Mouse (Mus musculus) lung, embryonic 14.5 days (tissue): ENCODE measurements around the gene Srsf5. TPM values are rescaled to one million over a fixed set of nuclear protein-coding genes. Genes with fewer than 3 reads are reported as not detected.

Experiments used
- ATAC-seq: fragments of 200-750 bp; cut with Nextera tagmentation; 2 replicates; pipeline ENCODE4 v1.8.0; 2017; ENCODE audit warnings: mild to moderate bottlenecking, moderate TSS enrichment, moderate library complexity; ENCODE audit not compliant: insufficient read depth
- DNase-seq: peaks from one replicate; pipeline ENCODE4 v3.0.0-alpha.2; 2015
- H3K27ac ChIP-seq: fragments of 300-500 bp; sonication (generic); 2 replicates; pipeline ENCODE4 v1.5.1; 2014; ENCODE audit warnings: low read depth, mild to moderate bottlenecking, moderate library complexity
- H3K27me3 ChIP-seq: fragments of 300-500 bp; sonication (generic); 2 replicates; pipeline ENCODE4 v1.6.1; 2014; ENCODE audit warnings: low read length, control low read depth; ENCODE audit not compliant: insufficient read depth
- H3K36me3 ChIP-seq: fragments of 300-500 bp; sonication (generic); 2 replicates; pipeline ENCODE4 v1.6.1; 2014; ENCODE audit warnings: control low read depth; ENCODE audit not compliant: insufficient read depth
- H3K4me1 ChIP-seq: fragments of 300-500 bp; sonication (generic); 2 replicates; pipeline ENCODE4 v1.6.1; 2014; ENCODE audit warnings: antibody characterized with exemption, control low read depth; ENCODE audit not compliant: insufficient read depth
- H3K4me2 ChIP-seq: fragments of 300-500 bp; sonication (generic); 2 replicates; pipeline ENCODE4 v1.6.1; 2014; ENCODE audit warnings: mild to moderate bottlenecking
- H3K4me3 ChIP-seq: fragments of 300-500 bp; sonication (generic); 2 replicates; pipeline ENCODE4 v1.5.1; 2014; ENCODE audit warnings: low read depth, low read length
- H3K9ac ChIP-seq: fragments of 300-500 bp; sonication (generic); 2 replicates; pipeline ENCODE4 v1.6.1; 2014
- H3K9me3 ChIP-seq: fragments of 300-500 bp; sonication (generic); 2 replicates; pipeline ENCODE4 v1.6.1; 2016; ENCODE audit warnings: low read depth, low read length, control low read depth
- CTCF ChIP-seq: IDR thresholded peaks from 2 replicates; pipeline ENCODE4 v1.5.1; 2016; ENCODE audit warnings: antibody characterized with exemption, low read depth
- WGBS: fragments of 180-500 bp; shearing (Covaris S2); extraction: QIAGEN DNeasy Blood & Tissue Kit; methylation state at CpG from one replicate; pipeline ENCODE4 v1.1.7; 2014; 5-methylcytosine and 5-hydroxymethylcytosine counted together
- polyA plus RNA-seq: library from polyadenylated mRNA; unstranded; fragments of >200 nt; fragmentation: Nextera tagmentation; extraction: Ambion mirVana; gene quantifications from 2 replicates; pipeline ENCODE4 v1.2.1, GENCODE M21; 2014

Srsf5 gene
- polyA plus RNA-seq, 1 experiment from 2014 or later: 357 TPM

DNA sequence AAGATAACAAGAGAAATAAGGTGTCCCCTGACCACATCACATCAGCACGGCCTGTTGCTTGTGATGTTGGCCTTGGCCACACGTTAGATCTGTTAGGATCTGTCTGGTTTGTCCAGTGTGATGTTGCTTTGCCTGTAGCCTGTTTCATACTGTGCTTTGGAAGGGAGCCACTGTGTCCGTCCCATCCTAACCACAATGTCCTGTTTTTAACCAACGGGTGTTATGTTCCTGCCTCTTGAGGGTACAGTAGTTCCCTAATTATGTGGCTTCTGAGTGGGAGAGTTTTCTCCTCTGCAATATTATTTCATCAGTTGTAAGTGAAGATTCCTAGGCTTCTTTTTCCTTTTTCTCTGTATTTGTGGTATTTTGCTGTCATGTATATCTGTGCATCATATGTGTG is 50.0 kb downstream of the Srsf5 start:
- Histone ChIP-seq H3K36me3 (no peaks in the 10 kb centered on the region), H3K27me3 (no peaks in the 10 kb centered on the region), H3K27ac (no peak overlapping the region), H3K4me3 (no peak overlapping the region), H3K9me3 (no peaks in the 10 kb centered on the region), H3K4me1 (no peaks in the 10 kb centered on the region), H3K4me2 (no peak overlapping the region), H3K9ac (no peak overlapping the region)
- ATAC-seq (no peak), DNase-seq (no peak)
- TF ChIP-seq CTCF: no peak
- WGBS: 81% methylated on average over 4 of the region's 4 CpGs

DNA sequence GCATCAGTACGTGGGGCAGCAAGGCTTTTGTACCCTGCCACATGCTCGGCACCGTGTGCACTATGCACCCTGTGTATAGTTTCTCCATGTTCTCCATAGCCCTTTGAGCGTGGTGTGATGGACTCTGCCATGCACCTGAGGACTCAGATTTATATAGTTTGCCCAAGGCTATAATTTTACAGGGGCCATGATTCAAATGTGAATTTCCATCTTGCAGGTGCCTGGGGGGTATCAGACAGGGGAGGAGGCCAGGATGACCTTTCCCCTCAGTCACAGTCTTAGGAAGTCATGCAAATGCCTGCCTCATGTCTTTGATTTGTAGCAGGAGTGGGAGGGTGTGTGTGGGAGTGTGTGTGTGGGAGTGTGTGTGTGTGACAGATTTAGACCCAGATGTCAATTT is 52.3 kb downstream of the Srsf5 start:
- no peaks in the 10 kb centered on the region for H3K27me3 ChIP-seq
- H3K9ac ChIP-seq: no peak overlapping the region

DNA sequence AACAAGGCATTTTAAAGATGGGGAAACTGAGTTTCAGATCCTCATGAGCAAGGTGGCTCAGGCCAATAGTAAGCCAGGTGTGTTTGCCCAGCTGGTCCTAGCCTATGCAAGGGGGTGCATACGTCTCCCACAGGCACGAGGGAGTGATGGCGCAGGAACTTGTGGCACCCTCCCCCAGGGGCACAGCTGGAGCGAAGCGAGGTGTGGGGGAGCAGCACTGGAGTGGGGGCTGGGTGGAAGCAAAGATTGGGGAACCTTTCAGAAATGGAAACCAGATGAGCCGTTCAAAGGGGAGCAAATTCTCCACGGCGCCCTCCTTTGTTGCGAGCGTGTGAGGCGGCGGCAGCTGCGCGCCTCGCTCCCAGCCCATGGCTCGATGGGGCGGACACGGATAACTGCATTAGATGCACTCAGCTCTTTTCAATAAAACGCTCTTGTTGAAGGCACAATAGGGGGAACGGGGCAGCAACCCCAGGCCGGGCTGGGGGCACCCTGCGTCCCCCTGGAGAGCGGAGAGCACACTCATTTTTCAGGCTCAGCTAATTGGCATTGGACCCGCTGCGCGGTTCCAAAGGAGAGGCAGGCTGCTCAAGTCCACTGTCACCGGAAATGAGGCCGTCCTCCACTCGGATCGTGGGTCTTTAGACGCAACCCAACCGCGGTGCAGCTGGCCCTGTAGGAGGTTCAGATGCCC is 53.4 kb downstream of the Srsf5 start:
- peak overlapping the region; percentile 48 for H3K4me2 ChIP-seq
- no peaks in the 10 kb centered on the region for H3K9me3 ChIP-seq
- no peaks in the 10 kb centered on the region for H3K4me1 ChIP-seq
- ATAC-seq: no peak
- no peak overlapping the region for H3K9ac ChIP-seq
- WGBS: 7% methylated on average over 33 of the region's 33 CpGs
- H3K36me3 ChIP-seq: no peaks in the 10 kb centered on the region
- peak overlapping the region; percentile 16; the same call in 1 of the 2 replicates for H3K4me3 ChIP-seq
- DNase-seq: peak; percentile 15
- H3K27ac ChIP-seq: no peak overlapping the region
- H3K27me3 ChIP-seq: no peaks in the 10 kb centered on the region
- TF ChIP-seq CTCF: no peak

More for the DNA sequence above, 52.3 kb downstream of the Srsf5 start:
- DNase-seq (no peak), ATAC-seq (no peak)
- TF ChIP-seq CTCF: no peak
- no peak overlapping the region for H3K4me2 ChIP-seq
- no peaks in the 10 kb centered on the region for H3K9me3 ChIP-seq
- H3K4me1 ChIP-seq: no peaks in the 10 kb centered on the region
- no peak overlapping the region for H3K27ac ChIP-seq
- no peak overlapping the region for H3K4me3 ChIP-seq
- H3K36me3 ChIP-seq: no peaks in the 10 kb centered on the region
- WGBS: 73% methylated on average over 4 of the region's 4 CpGs

Other genes with a start within 250 kb of the Srsf5 start
- gene Ccdc177, start 184.8 kb upstream of the Srsf5 start, polyA plus RNA-seq: 0.04 and 0.11 TPM in 2 replicates
- gene Susd6, start 155.0 kb upstream of the Srsf5 start, polyA plus RNA-seq: 20.5 and 21.2 TPM in 2 replicates
- gene Slc10a1, start 23.2 kb downstream of the Srsf5 start, polyA plus RNA-seq: 0.53 and 1.0 TPM in 2 replicates
- 0.55 and 0.63 TPM in 2 replicates for gene Smoc1, start 81.3 kb downstream of the Srsf5 start, polyA plus RNA-seq